Mouse (Mus musculus): ENCODE data around the gene Dnajb14. TPM values are rescaled to one million over a fixed set of nuclear protein-coding genes. Genes with fewer than 3 reads are reported as not detected.

The Dnajb14 gene
- polyA plus RNA-seq, 1 experiment from 2014 or later, result 12.3 TPM

DNA sequence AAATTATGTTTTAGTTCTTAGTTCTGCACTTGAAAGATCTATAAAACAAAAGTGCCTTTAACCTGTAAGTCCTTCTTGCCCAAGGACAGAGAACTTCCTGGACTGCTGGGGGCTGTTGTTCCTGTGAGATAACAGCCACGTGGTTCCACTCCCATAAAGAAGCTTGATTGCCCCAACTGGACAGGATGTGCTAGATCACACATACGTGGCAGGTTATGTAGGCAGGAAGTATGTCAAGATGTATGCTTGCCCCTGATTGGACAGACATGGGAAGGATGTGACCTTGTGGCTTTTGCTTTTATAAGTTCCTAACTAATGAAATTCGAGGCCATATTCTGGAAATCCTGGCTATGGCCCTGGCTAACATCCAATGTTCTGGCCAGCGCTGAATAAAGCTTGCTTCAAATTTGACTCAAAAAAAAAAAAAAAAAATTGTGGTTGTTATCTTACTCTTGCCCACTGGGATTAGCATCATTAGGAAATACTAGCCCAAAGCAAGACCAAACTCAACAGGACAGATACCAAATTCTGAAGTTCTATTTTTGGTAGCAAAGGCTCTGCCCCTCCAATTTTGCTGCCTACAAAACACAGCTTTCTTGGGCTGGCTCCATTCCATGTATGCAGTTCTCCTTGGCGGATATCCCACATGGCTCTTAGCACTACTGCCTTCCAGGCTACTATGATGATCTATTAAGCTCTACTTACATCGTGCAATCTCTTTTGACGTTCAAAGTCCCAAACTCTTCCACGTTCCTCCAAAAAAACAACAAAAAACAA lies 6.9 kb upstream of the Dnajb14 start:
- no peak overlapping the region for H3K4me3 ChIP-seq (ENCODE audit: low read length)
- H3K27me3 ChIP-seq (ENCODE audit: control insufficient read depth, insufficient read depth, low read length), result no peaks in the 10 kb centered on the region
- no peak for ATAC-seq (ENCODE audit: low FRiP score, low TSS enrichment)
- H3K4me1 ChIP-seq (ENCODE audit: control insufficient read depth, insufficient read depth, low read length), result 0 out of 2 replicates have a peak, but pooled peaks cover 3% of the 10 kb centered on the region
- H3K4me2 ChIP-seq (replicated peaks; ENCODE audit: low read depth, low read length), result no peak overlapping the region
- H3K27ac ChIP-seq (ENCODE audit: low read depth, low read length), result no peak overlapping the region
- H3K9ac ChIP-seq (ENCODE audit: low read depth, low read length), result no peak overlapping the region
- no peaks in the 10 kb centered on the region for H3K9me3 ChIP-seq (ENCODE audit: control insufficient read depth, low read length)
- H3K36me3 ChIP-seq (ENCODE audit: control insufficient read depth, insufficient read depth, low read length), result no peaks in the 10 kb centered on the region
- WGBS, result 65% methylated on average over 8 of the region's 8 CpGs

DNA sequence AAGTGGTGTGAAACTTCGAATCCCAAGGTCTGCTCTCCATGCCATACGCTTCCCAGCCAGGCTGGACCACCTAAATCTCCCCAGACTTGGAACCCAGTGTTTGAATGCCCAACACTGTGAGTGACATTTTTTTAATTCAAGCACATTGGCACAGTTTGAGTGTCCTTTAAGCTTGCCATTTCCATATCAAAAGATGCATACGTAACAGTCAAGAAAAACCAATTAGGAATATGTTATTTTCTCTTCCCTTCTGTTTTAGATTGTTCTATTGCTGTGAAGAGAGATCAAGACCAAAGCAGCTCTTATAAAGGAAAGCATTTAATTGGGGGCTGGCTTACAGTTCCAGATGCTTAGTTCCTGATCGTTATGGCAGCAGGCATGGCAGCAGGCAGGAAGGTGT lies 6.0 kb upstream of the Dnajb14 start:
- Histone ChIP-seq H3K9ac (ENCODE audit: low read depth, low read length) (no peak overlapping the region), H3K4me1 (ENCODE audit: control insufficient read depth, insufficient read depth, low read length) (0 out of 2 replicates have a peak, but pooled peaks cover 3% of the 10 kb centered on the region), H3K4me2 (replicated peaks; ENCODE audit: low read depth, low read length) (no peak overlapping the region), H3K27me3 (ENCODE audit: control insufficient read depth, insufficient read depth, low read length) (no peaks in the 10 kb centered on the region), H3K4me3 (ENCODE audit: low read length) (no peak overlapping the region), H3K36me3 (ENCODE audit: control insufficient read depth, insufficient read depth, low read length) (peaks cover 5% of the 10 kb centered on the region; the same call in 1 of the 2 replicates), H3K9me3 (ENCODE audit: control insufficient read depth, low read length) (no peaks in the 10 kb centered on the region), H3K27ac (ENCODE audit: low read depth, low read length) (no peak overlapping the region)
- no peak for ATAC-seq (ENCODE audit: low FRiP score, low TSS enrichment)
- 95% methylated on average over 4 of the region's 4 CpGs for WGBS

DNA sequence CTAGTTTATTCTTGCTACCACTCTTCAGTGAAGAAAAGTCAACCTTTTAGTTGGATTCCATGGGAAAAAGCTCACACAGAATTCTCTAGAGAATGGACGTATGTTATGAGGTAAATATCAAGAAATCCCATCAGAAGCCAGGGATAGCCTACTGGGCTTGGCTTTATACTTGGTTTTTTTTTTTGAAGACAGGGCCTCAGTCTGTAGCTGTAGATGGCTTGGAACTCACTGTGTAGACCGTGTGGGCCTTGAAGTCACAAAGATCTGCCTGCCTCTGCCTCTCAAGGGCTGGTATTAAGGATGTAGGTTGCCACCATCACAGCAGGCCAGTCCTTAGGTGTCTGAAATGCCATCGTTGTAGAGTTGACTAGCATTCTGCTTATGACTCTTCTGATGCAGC lies 4.9 kb upstream of the Dnajb14 start:
- H3K4me2 ChIP-seq (replicated peaks; ENCODE audit: low read depth, low read length), result no peak overlapping the region
- ATAC-seq (ENCODE audit: low FRiP score, low TSS enrichment), result no peak
- no peak overlapping the region for H3K27ac ChIP-seq (ENCODE audit: low read depth, low read length)
- H3K4me1 ChIP-seq (ENCODE audit: control insufficient read depth, insufficient read depth, low read length), result 0 out of 2 replicates have a peak, but pooled peaks cover 3% of the 10 kb centered on the region
- peaks cover 10% of the 10 kb centered on the region; the same call in 1 of the 2 replicates for H3K36me3 ChIP-seq (ENCODE audit: control insufficient read depth, insufficient read depth, low read length)
- no peaks in the 10 kb centered on the region for H3K27me3 ChIP-seq (ENCODE audit: control insufficient read depth, insufficient read depth, low read length)
- H3K9ac ChIP-seq (ENCODE audit: low read depth, low read length), result no peak overlapping the region
- WGBS, result 91% methylated on average over 3 of the region's 3 CpGs
- H3K4me3 ChIP-seq (ENCODE audit: low read length), result no peak overlapping the region
- H3K9me3 ChIP-seq (ENCODE audit: control insufficient read depth, low read length), result no peaks in the 10 kb centered on the region

DNA sequence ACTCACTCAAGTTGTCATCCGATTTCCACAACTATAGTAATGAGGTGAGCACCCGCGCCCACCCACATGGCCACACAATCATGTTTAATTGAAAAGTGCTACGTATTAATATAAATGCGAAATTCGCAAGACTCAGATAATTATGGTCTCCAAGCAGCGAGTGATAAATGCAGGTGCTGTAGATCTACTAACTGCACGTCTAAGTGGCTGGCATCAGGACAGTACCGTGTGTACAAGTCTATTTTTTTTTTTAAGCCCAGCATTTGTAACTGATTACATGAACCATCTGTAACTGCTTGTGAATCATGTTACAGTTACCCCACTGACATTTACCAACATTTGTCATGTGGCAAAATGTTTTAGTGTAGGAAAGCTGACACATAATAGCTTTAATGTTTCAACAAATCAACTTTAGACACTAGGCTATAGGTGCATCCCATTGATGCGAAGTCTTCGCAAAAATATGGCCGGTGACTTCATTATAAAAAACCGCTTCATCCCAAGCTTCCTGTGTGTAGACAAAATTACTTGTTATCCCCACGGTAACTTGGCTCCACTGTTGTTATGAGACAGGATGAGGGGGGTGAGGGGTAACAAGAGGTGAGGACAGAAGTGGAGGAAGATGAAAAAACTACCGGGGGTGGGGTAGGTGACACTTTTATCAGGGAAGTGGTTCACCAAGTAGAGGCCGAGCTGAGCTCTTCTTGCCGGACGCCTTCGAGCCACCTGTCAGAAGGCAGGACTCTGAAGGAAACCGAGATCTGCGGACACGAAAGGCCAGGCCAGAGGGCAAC lies 3.9 kb upstream of the Dnajb14 start:
- no peak for ATAC-seq (ENCODE audit: low FRiP score, low TSS enrichment)
- Histone ChIP-seq H3K27ac (ENCODE audit: low read depth, low read length) (peak overlapping the region; percentile 80), H3K9me3 (ENCODE audit: control insufficient read depth, low read length) (no peaks in the 10 kb centered on the region), H3K4me2 (replicated peaks; ENCODE audit: low read depth, low read length) (peak overlapping the region; percentile 53), H3K36me3 (ENCODE audit: control insufficient read depth, insufficient read depth, low read length) (peaks cover 10% of the 10 kb centered on the region; the same call in 1 of the 2 replicates), H3K4me1 (ENCODE audit: control insufficient read depth, insufficient read depth, low read length) (0 out of 2 replicates have a peak, but pooled peaks cover 3% of the 10 kb centered on the region), H3K4me3 (ENCODE audit: low read length) (peak overlapping the region; percentile 83), H3K27me3 (ENCODE audit: control insufficient read depth, insufficient read depth, low read length) (no peaks in the 10 kb centered on the region), H3K9ac (ENCODE audit: low read depth, low read length) (peak overlapping the region; percentile 58)
- 37% methylated on average over 21 of the region's 22 CpGs for WGBS

DNA sequence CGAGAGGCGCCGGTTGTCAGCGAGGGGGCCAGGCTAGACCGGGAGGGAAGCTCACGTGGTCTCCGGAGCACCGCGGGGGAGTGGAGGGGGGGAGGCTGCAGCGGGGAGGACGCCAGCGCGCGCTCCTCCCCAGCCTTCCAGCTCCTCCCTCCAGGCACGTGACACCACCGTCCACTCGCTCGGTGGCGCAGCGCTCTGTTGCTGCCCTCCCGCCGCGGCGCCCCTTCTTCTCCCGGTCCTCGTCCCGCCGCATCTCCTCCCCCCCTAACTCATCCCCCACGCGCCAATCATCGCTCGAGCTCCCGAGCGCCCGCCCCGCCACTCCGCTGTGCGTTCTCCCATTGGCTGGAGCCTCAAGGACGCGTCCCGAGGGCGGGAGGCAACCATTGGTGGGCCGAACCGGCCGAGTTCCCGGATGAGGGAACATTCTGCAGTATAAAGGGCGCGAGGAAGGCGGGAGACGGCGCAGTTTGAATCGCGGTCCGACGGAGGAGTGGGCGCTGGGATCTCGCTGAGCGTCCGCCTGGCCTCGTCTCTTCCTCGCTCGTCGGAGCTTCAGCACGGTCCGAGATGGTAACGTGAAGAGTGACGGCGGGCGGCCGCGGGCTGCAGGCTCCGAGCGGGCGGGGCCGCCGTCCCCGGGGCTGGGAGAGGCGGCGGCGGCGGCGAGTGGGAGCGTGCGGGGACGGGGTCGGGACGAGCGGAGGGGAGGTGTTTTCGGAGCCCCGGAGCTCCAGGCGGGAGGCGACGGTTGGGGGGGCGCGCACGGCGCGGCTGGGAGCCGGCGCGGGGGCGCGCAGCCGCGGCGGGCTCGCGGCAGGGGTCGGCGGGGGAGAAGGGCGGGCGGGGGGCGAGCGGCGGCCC lies 3.1 kb upstream of the Dnajb14 start, which contains the start of gene H2afz:
Gene H2afz (plus strand): TSS at position 364 of the 864 bp plus-strand sequence.
- peak within 1 kb of the TSS; percentile 53 for H3K4me2 ChIP-seq (replicated peaks; ENCODE audit: low read depth, low read length)
- H3K4me3 ChIP-seq (ENCODE audit: low read length), result peak within 1 kb of the TSS; percentile 83
- WGBS, result under 1% methylated on average over 76 of the region's 115 CpGs
- no peaks in the 10 kb centered on the region for H3K27me3 ChIP-seq (ENCODE audit: control insufficient read depth, insufficient read depth, low read length)
- peak within 1 kb of the TSS; percentile 99 for H3K27ac ChIP-seq (ENCODE audit: low read depth, low read length)
- H3K9ac ChIP-seq (ENCODE audit: low read depth, low read length), result peak within 1 kb of the TSS; percentile 98
- no peaks in the 10 kb centered on the region for H3K9me3 ChIP-seq (ENCODE audit: control insufficient read depth, low read length)
- peaks cover 10% of the 10 kb centered on the region; the same call in 1 of the 2 replicates for H3K36me3 ChIP-seq (ENCODE audit: control insufficient read depth, insufficient read depth, low read length)
- H3K4me1 ChIP-seq (ENCODE audit: control insufficient read depth, insufficient read depth, low read length), result 0 out of 2 replicates have a peak, but pooled peaks cover 3% of the 10 kb centered on the region
- ATAC-seq (ENCODE audit: low FRiP score, low TSS enrichment), result peak; percentile 95

DNA sequence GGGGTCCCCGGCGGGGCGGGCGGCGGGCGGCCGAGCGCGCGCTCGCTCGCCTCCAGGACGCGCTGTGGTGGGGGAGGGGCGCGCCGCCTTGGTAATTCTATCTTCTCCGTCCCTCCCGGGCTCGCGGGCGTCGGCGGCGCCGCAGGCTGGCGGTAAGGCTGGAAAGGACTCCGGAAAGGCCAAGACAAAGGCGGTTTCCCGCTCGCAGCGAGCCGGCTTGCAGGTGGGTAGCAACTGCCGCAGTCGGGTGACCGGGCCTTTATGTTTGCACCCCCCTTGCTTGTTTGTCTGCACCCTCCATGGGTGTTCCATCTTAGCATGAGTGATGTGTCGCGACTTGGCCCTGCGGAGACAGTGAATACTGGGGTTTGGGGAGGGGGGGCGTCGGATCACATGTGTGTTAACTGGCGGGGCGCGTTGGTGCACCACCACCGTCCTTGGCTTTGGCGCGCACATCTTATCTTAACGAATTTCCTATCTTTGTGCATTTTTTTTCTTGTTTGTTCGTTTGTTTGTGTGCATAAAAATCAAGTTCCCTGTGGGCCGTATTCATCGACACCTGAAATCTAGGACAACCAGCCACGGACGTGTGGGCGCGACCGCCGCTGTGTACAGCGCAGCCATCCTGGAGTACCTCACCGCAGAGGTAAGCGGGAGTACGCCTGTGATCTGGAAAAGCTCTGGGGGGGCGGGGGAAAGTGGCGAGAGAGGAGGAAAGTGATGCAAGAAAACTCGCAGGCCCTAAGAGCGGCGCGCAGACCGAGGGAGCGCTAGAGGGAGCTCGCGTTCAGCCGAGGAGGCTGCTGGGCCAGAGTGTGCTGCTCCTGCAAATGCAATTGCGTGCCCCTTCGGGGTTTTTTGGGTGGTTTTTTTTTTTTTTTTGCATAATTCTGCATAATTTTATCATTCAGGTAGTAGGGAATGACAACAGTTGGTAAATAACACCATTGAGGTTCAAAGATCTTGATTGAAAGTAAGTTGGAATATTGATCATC lies 2.2 kb upstream of the Dnajb14 start:
- H3K4me3 ChIP-seq (ENCODE audit: low read length), result peak overlapping the region; percentile 83
- H3K27ac ChIP-seq (ENCODE audit: low read depth, low read length), result peak overlapping the region; percentile 99
- no peaks in the 10 kb centered on the region for H3K9me3 ChIP-seq (ENCODE audit: control insufficient read depth, low read length)
- 0 out of 2 replicates have a peak, but pooled peaks cover 3% of the 10 kb centered on the region for H3K4me1 ChIP-seq (ENCODE audit: control insufficient read depth, insufficient read depth, low read length)
- no peaks in the 10 kb centered on the region for H3K27me3 ChIP-seq (ENCODE audit: control insufficient read depth, insufficient read depth, low read length)
- H3K4me2 ChIP-seq (replicated peaks; ENCODE audit: low read depth, low read length), result peak overlapping the region; percentile 42
- H3K36me3 ChIP-seq (ENCODE audit: control insufficient read depth, insufficient read depth, low read length), result peaks cover 10% of the 10 kb centered on the region; the same call in 1 of the 2 replicates
- peak; percentile 59 for ATAC-seq (ENCODE audit: low FRiP score, low TSS enrichment)
- peak overlapping the region; percentile 98 for H3K9ac ChIP-seq (ENCODE audit: low read depth, low read length)
- under 1% methylated on average over 70 of the region's 74 CpGs for WGBS

DNA sequence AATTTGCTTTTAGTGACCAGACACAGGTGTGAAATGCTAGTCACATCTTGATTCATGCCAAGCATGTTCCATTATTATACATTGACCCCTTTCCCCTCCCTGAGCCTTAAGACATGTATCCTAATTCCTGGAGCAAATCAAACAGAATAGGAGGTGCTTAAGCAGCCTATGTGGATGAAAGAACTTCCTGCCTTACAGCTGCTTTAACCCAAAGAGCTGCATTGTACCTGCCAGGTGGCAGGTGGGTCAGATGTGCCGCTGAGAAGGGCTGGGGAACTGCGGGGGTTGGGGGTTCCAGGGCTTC lies 390 bp upstream of the Dnajb14 start:
- Histone ChIP-seq H3K4me2 (replicated peaks; ENCODE audit: low read depth, low read length) (peak overlapping the region; percentile 84), H3K4me1 (ENCODE audit: control insufficient read depth, insufficient read depth, low read length) (0 out of 2 replicates have a peak, but pooled peaks cover 3% of the 10 kb centered on the region), H3K4me3 (ENCODE audit: low read length) (peak overlapping the region; percentile 74), H3K27me3 (ENCODE audit: control insufficient read depth, insufficient read depth, low read length) (no peaks in the 10 kb centered on the region), H3K27ac (ENCODE audit: low read depth, low read length) (peak overlapping the region; percentile 96), H3K9ac (ENCODE audit: low read depth, low read length) (peak overlapping the region; percentile 96), H3K36me3 (ENCODE audit: control insufficient read depth, insufficient read depth, low read length) (peaks cover 10% of the 10 kb centered on the region; the same call in 1 of the 2 replicates), H3K9me3 (ENCODE audit: control insufficient read depth, low read length) (no peaks in the 10 kb centered on the region)
- WGBS, result 0% methylated on average over 2 of the region's 2 CpGs
- no peak for ATAC-seq (ENCODE audit: low FRiP score, low TSS enrichment)
